Mouse (Mus musculus) myocyte (in vitro differentiated cells): ENCODE measurements around the gene Dnajc9. TPM values are rescaled to one million over a fixed set of nuclear protein-coding genes. Genes with fewer than 3 reads are reported as not detected.
A peak's percentile ranks its signal among the peaks of the same experiment; 100 is the strongest.

Source experiments
- H3K27me3 ChIP-seq: one replicate; pipeline ENCODE4 v1.6.1; 2011; ENCODE audit not compliant: control insufficient read depth, insufficient read depth, insufficient read length
- H3K36me3 ChIP-seq: one replicate; pipeline ENCODE4 v1.6.1; 2011; ENCODE audit not compliant: control insufficient read depth, insufficient read depth
- H3K4me2 ChIP-seq: one replicate; pipeline ENCODE4 v1.6.1; 2011; ENCODE audit warnings: low read depth, control low read depth
- H3K4me3 ChIP-seq: one replicate; pipeline ENCODE4 v1.5.1; 2011; ENCODE audit warnings: mild to moderate bottlenecking, control low read depth, moderate library complexity
- H3K79me2 ChIP-seq: one replicate; pipeline ENCODE4 v1.6.1; 2011; ENCODE audit not compliant: control insufficient read depth, insufficient read depth
- H3ac ChIP-seq: one replicate; pipeline ENCODE4 v1.6.1; 2011; ENCODE audit not compliant: control insufficient read depth, insufficient read length
- CEBPB ChIP-seq: IDR thresholded peaks from 2 replicates; pipeline ENCODE4 v1.6.1; 2011; ENCODE audit warnings: mild to moderate bottlenecking, moderate library complexity; ENCODE audit not compliant: poor library complexity, insufficient read depth, severe bottlenecking
- E2F4 ChIP-seq: IDR thresholded peaks from one replicate; pipeline ENCODE4 v1.6.1; 2011; ENCODE audit warnings: mild to moderate bottlenecking, control low read depth, moderate library complexity; ENCODE audit not compliant: insufficient read depth
- MAX ChIP-seq: IDR thresholded peaks from one replicate; pipeline ENCODE4 v1.6.1; 2011; ENCODE audit warnings: low read depth, mild to moderate bottlenecking, control low read depth
- MYOD1 ChIP-seq, 3 experiments: IDR thresholded peaks; one replicate each; pipeline ENCODE4 v1.6.1; 2011; ENCODE audit warnings: control low read depth in 2 of 3, low read depth in 2 of 3, mild to moderate bottlenecking in 2 of 3, moderate library complexity in 1 of 3; ENCODE audit not compliant: insufficient read length in 2 of 3, control insufficient read depth in 1 of 3
- MYOG ChIP-seq, 3 experiments: IDR thresholded peaks; one replicate each; pipeline ENCODE4 v1.6.1; 2011; ENCODE audit warnings: control low read depth in 2 of 3, low read depth in 2 of 3, mild to moderate bottlenecking in 2 of 3; ENCODE audit not compliant: insufficient read length in 2 of 3, control insufficient read depth in 1 of 3, insufficient read depth in 1 of 3
- POLR2A ChIP-seq: IDR thresholded peaks from one replicate; pipeline ENCODE4 v1.6.1; 2011; ENCODE audit warnings: low read depth, mild to moderate bottlenecking, control low read depth, moderate library complexity; ENCODE audit not compliant: insufficient read length
- POLR2AphosphoS2 ChIP-seq: IDR thresholded peaks from one replicate; pipeline ENCODE4 v1.6.1; 2011; ENCODE audit warnings: low read depth, control low read depth; ENCODE audit not compliant: insufficient read length
- REST ChIP-seq: IDR thresholded peaks from one replicate; pipeline ENCODE4 v1.6.1; 2011; ENCODE audit warnings: mild to moderate bottlenecking, control low read depth, moderate library complexity; ENCODE audit not compliant: insufficient read depth, insufficient read length
- SRF ChIP-seq: IDR thresholded peaks from one replicate; pipeline ENCODE4 v1.6.1; 2011; ENCODE audit warnings: low read depth; ENCODE audit not compliant: control insufficient read depth, insufficient read length
- TCF12 ChIP-seq: IDR thresholded peaks from one replicate; pipeline ENCODE4 v1.6.1; 2011; ENCODE audit warnings: mild to moderate bottlenecking, control low read depth; ENCODE audit not compliant: poor library complexity, insufficient read depth, severe bottlenecking
- TCF3 ChIP-seq: IDR thresholded peaks from one replicate; pipeline ENCODE4 v1.6.1; 2011; ENCODE audit warnings: low read depth, control low read depth; ENCODE audit not compliant: insufficient read length
- USF1 ChIP-seq: IDR thresholded peaks from one replicate; pipeline ENCODE4 v1.6.1; 2011; ENCODE audit warnings: low read depth, mild to moderate bottlenecking, control low read depth, moderate library complexity
- polyA plus RNA-seq: library from polyadenylated mRNA; unstranded; fragments of >200 nt; fragmentation: generic; extraction: Trizol; gene quantifications from one replicate; pipeline ENCODE4 v1.2.1, GENCODE M21; 2012; ENCODE audit warnings: missing spikeins

Gene Dnajc9
- 31.2 TPM for polyA plus RNA-seq

DNA sequence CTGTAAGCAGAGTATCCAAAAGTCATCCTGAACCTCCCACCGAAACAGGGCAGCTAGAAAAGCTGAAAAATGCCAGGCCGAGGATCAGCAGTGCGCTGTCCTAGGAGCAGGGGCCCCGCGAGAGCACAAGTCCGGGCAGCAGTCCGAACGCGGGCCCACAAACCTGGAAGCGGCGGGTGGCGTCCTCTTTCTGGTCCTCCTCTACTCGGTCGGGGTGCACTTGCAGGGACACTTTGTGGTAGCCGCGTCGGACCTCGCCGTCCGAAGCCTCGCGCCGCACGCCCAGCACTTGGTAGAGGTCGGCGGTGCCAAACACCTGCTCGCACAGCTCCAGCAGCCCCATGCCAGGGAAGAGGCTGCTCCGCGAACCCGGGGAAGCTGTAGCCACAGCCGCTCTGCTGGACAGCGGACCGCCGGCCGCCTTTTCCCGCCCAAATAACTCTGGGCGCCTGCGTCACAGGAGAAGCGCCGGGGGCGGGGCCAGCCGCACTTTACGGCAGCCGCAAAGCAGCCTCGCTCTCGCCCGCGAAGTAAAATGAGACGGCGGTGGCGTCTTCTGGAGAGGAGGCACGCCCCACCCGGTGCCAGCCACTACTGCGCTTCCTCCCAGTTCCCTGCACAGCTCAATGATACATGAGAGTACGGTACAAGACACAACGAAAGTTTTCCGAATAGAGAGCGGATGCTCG, at the start of gene Dnajc9:
Gene Dnajc9, minus strand, starts transcription at position 470 of the 689 bp plus-strand sequence.
- Histone ChIP-seq H3K36me3 (peaks cover 17% of the 10 kb centered on the region), H3K79me2 (peaks cover 37% of the 10 kb centered on the region), H3K4me2 (peak within 1 kb of the TSS; percentile 83), H3K4me3 (peak within 1 kb of the TSS; percentile 65), H3ac (peak within 1 kb of the TSS; percentile 60), H3K27me3 (no peaks in the 10 kb centered on the region)
- TF ChIP-seq TCF3, result no peak
- TF ChIP-seq POLR2AphosphoS2, result peak; percentile 93
- peak; percentile 78 for TF ChIP-seq E2F4
- TF ChIP-seq MAX, result no peak
- TF ChIP-seq REST, result peak; percentile 62
- no peak for TF ChIP-seq MYOG (IDR thresholded peaks at IDR 0.05; ENCODE audit: control insufficient read depth in 1 of 3, insufficient read depth in 1 of 3, insufficient read length in 2 of 3, low read depth in 2 of 3)
- no peak for TF ChIP-seq USF1
- no peak for TF ChIP-seq CEBPB
- no peak for TF ChIP-seq SRF
- TF ChIP-seq MYOD1 (IDR thresholded peaks at IDR 0.05; ENCODE audit: control insufficient read depth in 1 of 3, insufficient read length in 2 of 3, low read depth in 2 of 3), result peak in 1 of 3 experiments; percentile 35
- TF ChIP-seq TCF12, result no peak
- TF ChIP-seq POLR2A, result peak; percentile 81

DNA sequence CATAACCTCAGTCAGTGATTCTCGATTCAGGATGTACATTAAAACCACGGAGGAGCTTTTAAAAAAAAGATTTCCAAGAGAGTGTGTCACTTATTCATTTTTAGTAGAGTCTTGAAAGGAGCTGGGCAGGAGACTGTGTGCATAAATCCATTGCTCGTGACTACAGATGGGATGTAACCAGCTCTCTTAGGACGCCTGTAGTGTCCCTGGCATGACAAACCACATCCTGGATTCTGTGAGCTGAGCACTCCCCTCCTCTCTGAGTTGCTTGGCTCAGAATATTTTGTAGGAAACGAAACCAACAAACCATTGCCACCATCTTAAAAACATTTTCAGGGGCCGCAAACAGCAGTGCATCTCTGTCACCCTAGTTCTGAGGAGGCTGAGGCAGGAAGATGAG, 48.3 kb upstream of the Dnajc9 start:
- H3K36me3 ChIP-seq, result no peaks in the 10 kb centered on the region
- TF ChIP-seq MYOG (IDR thresholded peaks at IDR 0.05; ENCODE audit: control insufficient read depth in 1 of 3, insufficient read depth in 1 of 3, insufficient read length in 2 of 3, low read depth in 2 of 3) (no peak), MAX (no peak), SRF (no peak), MYOD1 (IDR thresholded peaks at IDR 0.05; ENCODE audit: control insufficient read depth in 1 of 3, insufficient read length in 2 of 3, low read depth in 2 of 3) (no peak), POLR2AphosphoS2 (no peak), REST (no peak), TCF3 (no peak), CEBPB (no peak), TCF12 (no peak), USF1 (no peak), E2F4 (no peak), POLR2A (no peak)
- no peak overlapping the region for H3K4me3 ChIP-seq

DNA sequence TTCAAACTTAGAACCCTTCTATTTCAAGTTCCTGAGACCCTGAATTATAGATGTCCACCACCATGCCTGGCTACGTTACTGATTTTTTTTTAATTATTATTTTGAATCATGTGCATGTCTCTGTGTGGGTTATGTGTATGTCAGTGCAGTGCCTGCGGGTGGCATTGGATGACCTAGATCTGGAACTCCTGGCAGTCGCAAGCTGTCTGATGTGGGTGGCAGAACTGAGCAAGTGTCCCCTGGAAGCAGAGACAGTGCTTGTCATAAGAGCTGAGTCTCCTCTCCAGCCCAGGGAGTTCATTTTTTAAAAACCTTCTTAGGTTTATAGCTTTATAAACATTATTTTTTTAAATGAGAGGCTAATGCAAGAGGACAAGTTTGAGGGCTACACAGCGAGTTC, 43.7 kb upstream of the Dnajc9 start:
- H3K4me3 ChIP-seq, result no peak overlapping the region
- H3K79me2 ChIP-seq, result no peaks in the 10 kb centered on the region
- H3K27me3 ChIP-seq, result no peaks in the 10 kb centered on the region
- H3K36me3 ChIP-seq, result no peaks in the 10 kb centered on the region
- H3ac ChIP-seq, result no peak overlapping the region
- H3K4me2 ChIP-seq, result peak overlapping the region; percentile 72
- TF ChIP-seq MYOD1 (IDR thresholded peaks at IDR 0.05; ENCODE audit: control insufficient read depth in 1 of 3, insufficient read length in 2 of 3, low read depth in 2 of 3) (no peak), USF1 (no peak), CEBPB (no peak), SRF (no peak), MYOG (IDR thresholded peaks at IDR 0.05; ENCODE audit: control insufficient read depth in 1 of 3, insufficient read depth in 1 of 3, insufficient read length in 2 of 3, low read depth in 2 of 3) (no peak)

More for the DNA sequence above, 48.3 kb upstream of the Dnajc9 start:
- no peaks in the 10 kb centered on the region for H3K79me2 ChIP-seq
- no peak overlapping the region for H3ac ChIP-seq
- H3K27me3 ChIP-seq, result no peaks in the 10 kb centered on the region
- no peak overlapping the region for H3K4me2 ChIP-seq

DNA sequence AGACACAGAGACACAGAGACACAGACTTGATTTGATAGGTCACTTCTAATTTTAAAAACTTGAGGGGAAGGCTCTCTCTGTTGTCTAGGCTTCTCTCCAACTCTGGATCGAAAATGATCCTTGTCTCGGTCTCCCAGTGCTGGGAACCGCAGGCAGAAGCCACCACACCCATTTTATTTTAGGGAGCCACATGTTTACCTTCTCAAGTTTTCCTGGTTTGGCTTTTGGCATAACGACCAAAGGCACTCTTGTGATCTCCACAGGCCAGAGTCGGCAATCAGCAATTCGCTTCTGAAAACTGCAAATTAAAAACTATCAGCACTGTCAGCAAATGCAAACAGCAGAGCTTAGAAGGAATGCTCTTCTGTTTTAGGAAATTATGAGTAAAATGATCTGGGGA, 43.0 kb upstream of the Dnajc9 start:
- no peak for TF ChIP-seq SRF
- no peak for TF ChIP-seq TCF3
- no peak for TF ChIP-seq REST
- TF ChIP-seq USF1, result no peak
- TF ChIP-seq TCF12, result no peak
- no peak for TF ChIP-seq MYOD1 (IDR thresholded peaks at IDR 0.05; ENCODE audit: control insufficient read depth in 1 of 3, insufficient read length in 2 of 3, low read depth in 2 of 3)
- TF ChIP-seq POLR2A, result no peak
- no peak for TF ChIP-seq MYOG (IDR thresholded peaks at IDR 0.05; ENCODE audit: control insufficient read depth in 1 of 3, insufficient read depth in 1 of 3, insufficient read length in 2 of 3, low read depth in 2 of 3)
- TF ChIP-seq E2F4, result no peak
- TF ChIP-seq POLR2AphosphoS2, result no peak
- no peak for TF ChIP-seq CEBPB
- no peak for TF ChIP-seq MAX

More for the DNA sequence above, 43.0 kb upstream of the Dnajc9 start:
- Histone ChIP-seq H3K4me3 (no peak overlapping the region), H3ac (no peak overlapping the region), H3K27me3 (no peaks in the 10 kb centered on the region), H3K79me2 (no peaks in the 10 kb centered on the region), H3K36me3 (no peaks in the 10 kb centered on the region), H3K4me2 (peak overlapping the region; percentile 72)
